Mouse (Mus musculus): Measurements from ENCODE around the gene Me1. TPM values are rescaled to one million over a fixed set of nuclear protein-coding genes. Genes with fewer than 3 reads are reported as not detected.

Gene Me1
- polyA plus RNA-seq, 1 experiment from 2014 or later, result 22.9 TPM

DNA sequence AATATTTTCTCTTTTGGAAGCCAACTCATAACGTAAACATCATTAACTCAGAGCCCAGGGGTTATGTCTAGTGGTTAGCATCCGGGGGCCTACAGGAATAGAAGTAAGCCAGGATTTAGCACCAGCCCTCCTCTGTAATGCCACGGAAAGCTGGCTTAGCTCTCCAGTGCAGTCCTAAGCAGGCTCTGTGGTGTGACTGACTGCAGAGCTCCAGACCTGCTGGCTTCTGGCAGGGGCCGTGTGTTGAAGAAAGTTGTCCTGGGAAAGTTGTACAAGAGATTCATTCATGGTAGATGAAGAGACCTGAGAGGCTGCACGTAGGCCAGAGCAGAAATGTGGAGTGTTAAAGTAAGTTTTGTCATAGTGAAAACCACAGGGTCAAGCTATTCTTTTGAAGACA, 5.5 kb upstream of the Me1 start:
- Histone ChIP-seq H3K4me3 (replicated peaks) (no peak overlapping the region), H3K36me3 (no peaks in the 10 kb centered on the region), H3K27ac (peak overlapping the region; percentile 54; the same call in 1 of the 2 replicates), H3K4me2 (replicated peaks) (no peak overlapping the region), H3K9ac (no peak overlapping the region), H3K4me1 (replicated peaks) (peaks cover 4% of the 10 kb centered on the region; the same call in 1 of the 2 replicates), H3K9me3 (no peaks in the 10 kb centered on the region), H3K27me3 (replicated peaks) (no peaks in the 10 kb centered on the region)
- WGBS, result 24% methylated on average over 5 of the region's 5 CpGs
- ATAC-seq, result 0 out of 2 replicates have a peak, but pooled peaks have one; percentile 24

- H3K27ac ChIP-seq, result 0 out of 2 replicates have a peak overlapping the region, but pooled peaks have one; percentile 17
- no peaks in the 10 kb centered on the region for H3K9me3 ChIP-seq
- WGBS, result 1% methylated on average over 34 of the region's 56 CpGs
- peak overlapping the region; percentile 98 for H3K4me2 ChIP-seq (replicated peaks)
- peak overlapping the region; percentile 74 for H3K4me3 ChIP-seq (replicated peaks)
- H3K27me3 ChIP-seq (replicated peaks), result no peaks in the 10 kb centered on the region
- no peaks in the 10 kb centered on the region; the same call in 1 of the 2 replicates for H3K4me1 ChIP-seq (replicated peaks)
- peak; percentile 60 for ATAC-seq
- H3K36me3 ChIP-seq, result no peaks in the 10 kb centered on the region
- H3K9ac ChIP-seq, result peak overlapping the region; percentile 74
Observed at GRCm38 (mm10) chr9:86695199-86695817, 445 bp downstream of the Me1 start.

DNA sequence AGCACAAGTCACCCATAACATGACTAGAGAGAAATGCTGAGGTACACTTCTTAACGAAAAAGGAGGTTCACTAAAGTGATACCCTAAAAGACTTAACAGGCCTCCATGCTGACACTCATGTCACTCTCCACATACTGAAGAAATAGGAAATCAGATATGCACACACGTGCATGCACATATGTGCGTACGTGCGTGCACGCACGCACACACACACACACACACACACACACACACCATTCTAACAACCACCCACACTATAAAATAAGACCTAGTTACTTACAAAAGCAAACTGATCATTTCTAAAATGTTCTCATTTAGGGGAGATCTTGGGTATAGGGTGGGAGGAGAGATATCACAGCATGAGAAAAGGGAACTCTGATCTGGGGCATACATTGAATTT, 1.1 kb downstream of the Me1 start:
- Histone ChIP-seq H3K27ac (no peak overlapping the region), H3K36me3 (no peaks in the 10 kb centered on the region), H3K4me2 (replicated peaks) (0 out of 2 replicates have a peak overlapping the region, but pooled peaks have one; percentile 98), H3K4me3 (replicated peaks) (no peak overlapping the region), H3K27me3 (replicated peaks) (no peaks in the 10 kb centered on the region), H3K4me1 (replicated peaks) (no peaks in the 10 kb centered on the region; the same call in 1 of the 2 replicates), H3K9ac (no peak overlapping the region), H3K9me3 (no peaks in the 10 kb centered on the region)
- 96% methylated on average over 7 of the region's 7 CpGs for WGBS
- no peak for ATAC-seq

DNA sequence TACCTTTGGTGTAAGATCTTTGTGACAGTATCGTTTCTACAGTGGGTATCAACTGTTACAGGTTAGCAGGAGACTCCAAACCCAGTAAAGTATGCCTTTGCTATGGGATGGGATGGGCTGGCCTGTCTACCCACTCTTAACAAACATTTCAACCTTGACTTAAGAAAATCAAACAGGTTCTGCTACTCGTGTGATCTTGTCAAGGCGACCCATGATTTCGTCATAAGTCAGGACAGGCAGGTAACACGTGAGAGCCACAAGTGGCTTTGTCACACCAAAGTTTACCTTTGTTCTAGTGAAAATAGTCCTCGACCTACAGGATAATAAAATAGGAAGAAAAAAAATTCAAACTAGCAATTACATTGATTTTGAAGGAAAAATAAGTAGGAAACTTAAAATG, 1.8 kb downstream of the Me1 start:
- no peak for ATAC-seq
- Histone ChIP-seq H3K27ac (no peak overlapping the region), H3K4me2 (replicated peaks) (no peak overlapping the region), H3K9ac (no peak overlapping the region), H3K4me3 (replicated peaks) (no peak overlapping the region), H3K36me3 (no peaks in the 10 kb centered on the region), H3K27me3 (replicated peaks) (no peaks in the 10 kb centered on the region), H3K9me3 (no peaks in the 10 kb centered on the region), H3K4me1 (replicated peaks) (no peaks in the 10 kb centered on the region; the same call in 1 of the 2 replicates)
- 76% methylated on average over 6 of the region's 6 CpGs for WGBS

- Histone ChIP-seq H3K27ac (no peak overlapping the region), H3K4me3 (replicated peaks) (no peak overlapping the region), H3K4me1 (replicated peaks) (no peaks in the 10 kb centered on the region; the same call in 1 of the 2 replicates), H3K4me2 (replicated peaks) (no peak overlapping the region), H3K27me3 (replicated peaks) (no peaks in the 10 kb centered on the region), H3K9me3 (no peaks in the 10 kb centered on the region), H3K36me3 (no peaks in the 10 kb centered on the region), H3K9ac (no peak overlapping the region)
- 85% methylated on average over 3 of the region's 3 CpGs for WGBS
- no peak for ATAC-seq
Observed at GRCm38 (mm10) chr9:86692676-86693075, 3.1 kb downstream of the Me1 start.

DNA sequence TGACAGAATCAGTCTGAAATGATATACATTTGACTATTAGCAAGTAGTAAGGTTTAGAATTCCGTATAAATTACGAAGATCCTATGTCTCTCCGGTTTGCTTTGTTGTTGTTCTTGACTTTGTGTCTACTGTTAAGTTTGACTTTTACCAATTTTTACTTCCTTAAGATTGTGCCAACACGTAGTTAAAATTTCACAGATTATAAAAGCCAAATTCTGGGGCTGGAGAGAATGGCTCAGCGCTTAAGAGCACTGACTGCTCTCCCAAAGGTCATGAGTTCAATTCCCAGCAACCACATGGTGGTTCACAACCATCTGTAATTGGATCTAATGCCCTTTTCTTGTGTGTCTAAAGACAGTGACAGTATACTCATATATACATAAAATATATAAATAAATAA, 3.5 kb downstream of the Me1 start:
- H3K27ac ChIP-seq, result no peak overlapping the region
- 87% methylated on average over 5 of the region's 5 CpGs for WGBS
- no peaks in the 10 kb centered on the region; the same call in 1 of the 2 replicates for H3K4me1 ChIP-seq (replicated peaks)
- H3K36me3 ChIP-seq, result no peaks in the 10 kb centered on the region
- H3K4me2 ChIP-seq (replicated peaks), result no peak overlapping the region
- H3K4me3 ChIP-seq (replicated peaks), result no peak overlapping the region
- H3K27me3 ChIP-seq (replicated peaks), result no peaks in the 10 kb centered on the region
- H3K9me3 ChIP-seq, result no peaks in the 10 kb centered on the region
- no peak overlapping the region for H3K9ac ChIP-seq
- no peak for ATAC-seq

GRCm38 (mm10) chr9:86691101-86691500, 4.7 kb downstream of the Me1 start:
- no peak overlapping the region for H3K4me3 ChIP-seq (replicated peaks)
- no peaks in the 10 kb centered on the region for H3K36me3 ChIP-seq
- H3K9ac ChIP-seq, result no peak overlapping the region
- 93% methylated on average over 3 of the region's 3 CpGs for WGBS
- no peaks in the 10 kb centered on the region for H3K9me3 ChIP-seq
- H3K4me1 ChIP-seq (replicated peaks), result no peaks in the 10 kb centered on the region; the same call in 1 of the 2 replicates
- no peak for ATAC-seq
- no peak overlapping the region for H3K27ac ChIP-seq
- no peak overlapping the region for H3K4me2 ChIP-seq (replicated peaks)
- no peaks in the 10 kb centered on the region for H3K27me3 ChIP-seq (replicated peaks)

GRCm38 (mm10) chr9:86683713-86684209, 12.0 kb downstream of the Me1 start:
- Histone ChIP-seq H3K4me2 (replicated peaks) (no peak overlapping the region), H3K9me3 (no peaks in the 10 kb centered on the region), H3K27me3 (replicated peaks) (no peaks in the 10 kb centered on the region), H3K4me3 (replicated peaks) (no peak overlapping the region), H3K27ac (no peak overlapping the region), H3K9ac (no peak overlapping the region), H3K4me1 (replicated peaks) (peaks cover 4% of the 10 kb centered on the region; the same call in 1 of the 2 replicates), H3K36me3 (no peaks in the 10 kb centered on the region)
- 35% methylated on average over 8 of the region's 8 CpGs for WGBS
- peak; percentile 89 for ATAC-seq

GRCm38 (mm10) chr9:86682844-86683243, 12.9 kb downstream of the Me1 start:
- Histone ChIP-seq H3K4me1 (replicated peaks) (peaks cover 4% of the 10 kb centered on the region; the same call in 1 of the 2 replicates), H3K36me3 (no peaks in the 10 kb centered on the region), H3K4me2 (replicated peaks) (no peak overlapping the region), H3K4me3 (replicated peaks) (no peak overlapping the region), H3K27me3 (replicated peaks) (no peaks in the 10 kb centered on the region), H3K9me3 (no peaks in the 10 kb centered on the region), H3K9ac (no peak overlapping the region), H3K27ac (no peak overlapping the region)
- no peak for ATAC-seq
- 50% methylated on average over 6 of the region's 6 CpGs for WGBS

- H3K36me3 ChIP-seq, result no peaks in the 10 kb centered on the region
- no peak overlapping the region for H3K9ac ChIP-seq
- H3K27me3 ChIP-seq (replicated peaks), result no peaks in the 10 kb centered on the region
- no peak overlapping the region for H3K27ac ChIP-seq
- H3K4me2 ChIP-seq (replicated peaks), result no peak overlapping the region
- 91% methylated on average over 4 of the region's 4 CpGs for WGBS
- H3K4me1 ChIP-seq (replicated peaks), result peaks cover 4% of the 10 kb centered on the region; the same call in 1 of the 2 replicates
- no peak overlapping the region for H3K4me3 ChIP-seq (replicated peaks)
- ATAC-seq, result no peak
- no peaks in the 10 kb centered on the region for H3K9me3 ChIP-seq
Observed at GRCm38 (mm10) chr9:86682278-86682677, 13.5 kb downstream of the Me1 start.

- no peak for ATAC-seq
- H3K9ac ChIP-seq, result no peak overlapping the region
- no peaks in the 10 kb centered on the region for H3K36me3 ChIP-seq
- H3K4me3 ChIP-seq (replicated peaks), result no peak overlapping the region
- H3K9me3 ChIP-seq, result no peaks in the 10 kb centered on the region
- no peaks in the 10 kb centered on the region for H3K27me3 ChIP-seq (replicated peaks)
- H3K4me2 ChIP-seq (replicated peaks), result no peak overlapping the region
- WGBS, result 88% methylated on average over 6 of the region's 6 CpGs
- H3K27ac ChIP-seq, result no peak overlapping the region
- peaks cover 4% of the 10 kb centered on the region; the same call in 1 of the 2 replicates for H3K4me1 ChIP-seq (replicated peaks)
Observed at GRCm38 (mm10) chr9:86680431-86680830, 15.3 kb downstream of the Me1 start.

DNA sequence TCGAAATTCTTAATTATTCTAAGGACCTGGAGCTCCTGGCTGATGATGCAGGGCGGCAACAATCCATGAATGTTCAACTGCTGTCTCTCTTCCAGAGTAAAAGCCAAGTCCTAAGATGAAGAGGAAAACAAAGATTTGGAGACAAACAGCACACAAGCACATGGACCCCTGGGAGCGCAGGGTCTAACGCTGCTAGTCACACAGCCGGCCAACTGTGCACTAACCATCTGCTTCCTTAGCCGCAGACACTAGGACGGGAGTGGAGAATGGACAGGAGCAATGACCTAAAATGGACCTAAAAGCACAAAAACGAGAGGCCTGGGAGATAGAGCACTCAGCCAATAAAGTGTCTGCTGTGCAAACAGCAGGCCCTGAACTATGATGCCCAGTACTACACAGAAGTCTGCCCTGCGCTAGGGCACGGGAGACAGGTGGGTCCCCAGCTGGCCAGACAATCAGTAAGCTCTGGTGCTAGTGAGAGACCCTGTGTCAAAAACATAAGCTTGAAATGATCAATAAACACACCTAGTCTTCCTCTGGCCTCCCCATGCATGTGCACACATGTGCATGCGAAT, 15.8 kb downstream of the Me1 start:
- peaks cover 4% of the 10 kb centered on the region; the same call in 1 of the 2 replicates for H3K4me1 ChIP-seq (replicated peaks)
- H3K9ac ChIP-seq, result no peak overlapping the region
- no peak overlapping the region for H3K27ac ChIP-seq
- no peak overlapping the region for H3K4me3 ChIP-seq (replicated peaks)
- H3K4me2 ChIP-seq (replicated peaks), result no peak overlapping the region
- no peak for ATAC-seq
- no peaks in the 10 kb centered on the region for H3K9me3 ChIP-seq
- WGBS, result 85% methylated on average over 11 of the region's 11 CpGs
- no peaks in the 10 kb centered on the region for H3K36me3 ChIP-seq
- H3K27me3 ChIP-seq (replicated peaks), result no peaks in the 10 kb centered on the region
